Mouse (Mus musculus) left cerebral cortex, postnatal 36 days (tissue): ENCODE results near the gene Fam219a. TPM values are rescaled to one million over a fixed set of nuclear protein-coding genes. Genes with fewer than 3 reads are reported as not detected.

Experiments used
- DNase-seq, 2 experiments: peaks; one replicate each; pipeline ENCODE4 v3.0.0; 2021 to 2022; ENCODE audit warnings: low spot score in 2 of 2, mixed read lengths in 1 of 2
- intact Hi-C: fragments of 180-260 bp; cut with DNase I; formaldehyde crosslinking; loops from one replicate; pipeline ENCODE4 v1.15.1; 2025
- total RNA-seq, 2 experiments: library from RNA; stranded (reverse); gene quantifications; 2 replicates each; pipeline ENCODE4 v1.2.3; 2021

Fam219a gene
- 100 to 1,000 TPM; 194 to 219 TPM for total RNA-seq

DNA sequence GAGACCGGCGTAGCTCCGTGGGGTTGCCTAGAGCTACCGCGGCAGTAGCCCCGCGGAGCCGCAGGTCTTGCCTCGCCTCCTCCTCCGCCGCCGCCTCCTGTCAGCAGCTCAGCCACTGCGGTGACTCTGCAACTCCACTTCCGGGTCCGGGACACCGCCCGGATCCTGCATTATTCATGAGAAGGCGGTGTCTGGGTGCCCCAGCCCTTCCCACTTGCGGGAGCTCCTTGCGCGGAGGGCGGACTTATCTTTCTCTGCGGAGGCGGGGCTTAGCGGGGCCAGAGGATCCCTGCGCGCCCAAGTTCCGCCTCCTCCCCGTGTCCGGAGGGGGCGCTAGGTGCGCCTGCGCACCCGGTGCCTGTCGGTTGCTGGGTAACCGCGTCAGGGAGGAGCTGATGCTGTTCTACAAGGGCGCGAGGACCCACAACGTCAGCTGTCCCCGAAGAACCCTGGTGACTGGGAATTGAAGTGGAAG lies at the start of gene Fam219a, which contains the start of gene Dnaic1:
Fam219a (minus strand) TSS at position 128 of the 475 bp plus-strand sequence.
Dnaic1 (plus strand) TSS at position 365 of the 475 bp plus-strand sequence.
- intact Hi-C loops: loop anchor here (5.0 kb wide), 2 partner anchors 47 to 138 kb away; no protein-coding TSS in a partner anchor
- DNase-seq: peak; percentile 98 to 99

DNA sequence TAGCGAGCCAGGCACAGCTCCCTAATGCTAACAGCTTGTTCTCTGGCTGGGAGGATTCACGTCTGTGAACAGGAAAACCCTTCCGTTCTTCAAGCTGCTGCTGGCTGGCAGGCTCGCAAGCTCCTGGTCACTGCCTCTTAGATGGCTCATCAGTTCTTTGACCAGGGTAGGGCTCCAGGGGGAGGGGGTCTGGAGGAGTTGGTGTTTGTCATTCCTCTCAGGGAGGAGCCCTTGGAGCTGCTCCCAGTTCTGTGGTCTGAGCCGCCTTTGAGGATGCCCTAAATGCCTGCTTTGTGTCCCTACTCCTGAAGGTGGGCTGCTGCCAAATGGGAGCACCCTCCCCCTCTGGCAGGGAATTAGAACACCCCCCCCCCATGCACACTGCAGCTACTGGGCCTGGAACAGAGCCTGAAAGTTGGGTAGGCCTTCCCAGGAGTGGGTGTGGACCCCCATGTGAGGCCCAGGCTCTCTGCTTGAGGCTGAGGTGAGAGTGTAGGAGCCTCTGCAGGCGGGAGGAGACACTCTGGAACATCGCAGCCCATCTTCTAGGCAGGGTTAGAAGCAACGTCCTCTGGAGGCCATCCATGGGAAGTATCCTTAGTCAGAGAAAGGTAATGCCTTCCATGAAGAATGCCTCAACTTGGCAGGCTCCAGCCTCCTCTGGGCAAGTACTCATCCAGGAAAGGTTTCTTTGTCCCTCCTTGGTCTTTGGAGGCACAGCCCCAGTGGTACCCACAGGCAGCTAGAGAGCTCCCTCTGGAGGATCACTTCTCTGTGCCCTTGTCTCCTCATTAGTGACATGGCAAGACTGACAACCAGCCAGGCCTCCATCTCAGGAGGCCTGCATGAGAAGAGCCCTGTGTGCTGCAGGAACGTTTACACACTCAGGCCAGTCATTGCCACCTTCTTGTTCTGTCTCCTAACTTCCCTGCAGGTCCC lies 46.6 kb upstream of the Fam219a start:
- intact Hi-C loops: loop anchor here (2.0 to 5.0 kb wide), 2 partner anchors 36 to 147 kb away; no protein-coding TSS in a partner anchor
- DNase-seq: peak; percentile 50 to 63

DNA sequence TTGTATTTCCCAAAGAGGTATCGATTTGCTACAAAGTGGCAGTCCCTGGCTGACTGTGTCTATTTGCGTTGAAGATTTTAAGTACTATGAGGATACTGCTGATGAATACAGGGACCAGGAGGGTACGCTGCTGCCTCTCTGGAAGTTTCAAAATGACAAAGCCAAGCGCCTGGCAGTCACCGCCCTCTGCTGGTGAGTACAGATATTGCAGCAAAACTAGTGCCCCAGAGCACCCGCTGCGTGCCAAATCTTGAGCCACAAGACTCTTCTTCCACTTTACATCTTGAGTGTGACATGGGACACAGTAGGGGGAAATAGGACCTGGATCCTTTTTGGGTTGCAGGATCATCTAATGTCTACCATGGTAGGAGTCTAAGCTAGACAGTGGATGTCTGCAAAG lies 44.8 kb upstream of the Fam219a start:
- intact Hi-C loops: loop anchor here (2.0 to 5.0 kb wide), 3 partner anchors 92 to 145 kb away; no protein-coding TSS in a partner anchor

DNA sequence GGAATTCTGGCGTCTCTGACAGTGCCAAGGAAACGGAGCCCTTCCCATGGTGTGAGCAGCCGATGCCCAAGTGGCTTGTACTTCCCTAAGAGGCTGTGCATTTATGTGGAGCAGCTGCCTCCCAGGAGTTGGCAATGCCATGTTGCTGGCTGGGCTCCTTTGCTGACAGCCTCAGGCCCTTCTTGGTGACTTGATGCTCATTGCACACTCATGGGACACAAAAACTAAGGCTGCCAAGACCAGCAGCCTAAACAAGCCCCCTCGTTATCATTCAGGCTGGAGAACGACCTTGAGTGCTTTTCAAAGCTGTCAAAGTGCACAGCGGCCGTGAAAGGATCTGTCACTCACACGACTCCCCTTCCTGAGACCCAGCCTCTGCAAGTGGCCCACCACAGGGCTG lies 42.8 kb upstream of the Fam219a start:
- intact Hi-C loops: loop anchor here (5.0 kb wide), 2 partner anchors 90 to 95 kb away; no protein-coding TSS in a partner anchor
- no peak for DNase-seq

More for the DNA sequence above, 44.8 kb upstream of the Fam219a start:
- DNase-seq: peak; percentile 68 to 85

DNA sequence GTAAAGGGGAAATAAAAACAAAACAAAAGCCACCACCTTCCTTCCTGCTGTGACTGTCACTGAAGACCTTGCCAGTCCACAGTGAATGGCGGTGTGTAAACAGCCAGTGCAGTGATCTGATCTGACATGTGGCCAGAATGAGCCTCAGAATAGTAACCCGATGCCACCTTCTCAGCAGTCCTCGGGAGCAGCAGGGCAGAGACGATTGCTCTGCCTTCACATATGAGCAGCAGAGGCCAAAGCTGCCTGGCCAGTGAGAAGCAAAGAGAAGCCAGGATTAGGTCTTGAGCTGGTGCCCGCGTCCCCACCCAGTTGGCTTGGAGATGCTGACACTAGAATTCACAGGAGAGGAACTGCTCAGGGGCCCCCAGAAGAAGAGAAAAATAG lies 41.2 kb upstream of the Fam219a start:
- no peak for DNase-seq
- intact Hi-C loops: loop anchor here (5.0 kb wide), 2 partner anchors 88 to 97 kb away; no protein-coding TSS in a partner anchor

DNA sequence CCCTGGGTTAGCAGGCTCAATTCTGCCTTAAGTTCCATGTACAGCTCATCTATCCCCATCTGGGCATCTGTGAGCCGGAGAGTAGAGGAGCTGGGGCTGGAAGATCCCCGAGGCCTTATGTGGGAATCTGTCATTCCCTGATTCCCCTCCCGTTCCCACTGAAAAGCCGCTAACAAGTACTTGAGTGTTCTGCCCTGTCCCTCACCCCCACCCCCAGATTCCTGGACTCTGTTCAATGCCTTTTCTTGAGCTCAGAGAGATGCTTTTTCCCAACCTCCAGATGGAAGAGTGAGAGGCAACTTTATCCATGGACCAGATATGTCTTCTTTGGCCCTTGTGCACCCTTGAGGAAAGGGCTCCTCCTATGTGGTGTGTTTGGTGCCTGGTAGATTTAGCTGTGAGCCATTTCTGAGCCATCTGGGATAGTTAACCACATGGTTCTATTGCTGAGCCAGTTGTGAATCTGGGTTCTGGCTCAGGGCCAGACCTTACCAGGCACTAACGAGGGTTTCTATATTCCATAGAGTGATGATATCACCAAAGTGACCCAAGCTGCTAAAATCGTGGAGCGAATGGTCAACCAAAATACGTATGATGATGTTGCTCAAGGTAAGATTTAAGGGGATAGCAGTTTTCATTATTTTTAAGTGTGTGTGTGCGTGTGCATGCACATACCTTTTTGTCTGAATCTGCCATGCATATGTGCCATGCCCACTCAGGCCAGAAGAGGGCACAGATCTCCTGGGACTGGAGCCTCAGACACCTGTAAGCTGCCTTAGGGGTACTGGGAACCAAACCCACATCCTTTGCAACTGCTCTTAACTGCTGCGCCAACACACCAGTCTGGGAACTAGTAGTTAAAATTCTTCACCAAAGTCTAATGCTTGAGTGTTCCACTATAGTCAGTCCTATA lies 40.6 kb upstream of the Fam219a start:
- DNase-seq: no peak
- intact Hi-C loops: loop anchor here (5.0 kb wide), 2 partner anchors 88 to 97 kb away; no protein-coding TSS in a partner anchor

DNA sequence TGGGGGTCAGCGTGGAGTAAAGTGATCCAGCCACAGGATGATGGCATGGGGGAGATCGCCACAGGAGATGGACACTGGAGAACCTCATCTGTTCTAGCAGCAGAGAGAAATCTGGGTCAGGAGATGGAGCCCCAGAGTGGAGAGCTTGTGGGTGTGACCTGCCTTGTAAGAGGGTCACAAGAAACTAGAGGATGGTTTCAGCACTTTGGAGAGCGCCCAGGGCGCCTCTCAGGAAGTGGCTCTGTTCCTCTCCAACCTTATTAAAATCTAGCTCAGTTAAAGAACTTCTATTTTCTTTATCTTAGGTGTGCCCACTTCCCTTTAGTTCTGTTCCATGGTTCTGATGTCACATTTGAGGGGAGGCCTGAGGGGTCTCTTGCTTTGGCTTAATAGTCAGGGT lies 37.4 kb upstream of the Fam219a start:
- intact Hi-C loops: no loop called here
- no peak for DNase-seq

DNA sequence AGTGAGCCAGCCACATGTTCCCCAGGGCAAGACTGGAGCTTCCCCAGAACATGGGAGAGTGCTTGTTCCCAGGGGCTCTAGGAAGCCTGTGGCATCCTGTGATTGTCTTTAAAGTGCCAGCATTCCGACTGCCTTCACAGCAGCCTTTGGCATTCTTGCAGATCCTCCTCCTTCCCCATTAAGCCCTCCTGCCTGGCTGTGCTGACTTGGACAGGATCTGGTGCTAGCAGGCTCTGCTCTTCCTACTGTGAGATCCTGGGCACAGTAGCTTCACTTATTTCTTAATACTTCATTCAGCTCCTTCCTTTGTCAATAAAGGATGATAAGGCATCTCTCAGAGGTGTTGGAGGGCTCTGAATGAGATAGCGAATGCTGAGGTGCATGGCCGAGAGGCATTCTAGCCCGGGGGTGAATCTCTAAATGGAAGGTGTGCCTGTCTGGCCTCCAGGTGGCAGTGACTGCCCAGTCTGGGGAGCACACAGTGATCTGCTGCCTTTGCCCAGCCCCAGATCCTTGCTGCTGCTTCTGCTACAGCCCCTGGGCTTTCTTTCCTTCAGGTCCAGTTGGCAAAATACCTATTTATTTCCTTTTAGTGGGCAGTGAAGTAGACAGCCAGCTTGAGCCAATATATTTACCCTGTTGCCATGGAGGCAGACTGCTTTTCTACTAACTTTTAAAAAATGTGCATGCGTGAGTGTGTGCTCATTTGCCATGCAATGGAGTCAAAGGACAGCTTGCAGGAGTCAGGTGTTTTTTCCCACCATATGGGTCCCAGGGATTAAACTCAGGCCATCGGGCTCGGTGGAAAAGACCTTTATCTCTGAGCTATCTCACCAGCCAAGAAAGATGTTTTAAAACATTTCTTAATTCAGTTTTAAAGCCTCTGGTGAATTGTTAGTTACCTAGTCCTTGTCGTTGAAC lies 35.4 kb upstream of the Fam219a start:
- intact Hi-C loops: no loop called here
- no peak for DNase-seq

DNA sequence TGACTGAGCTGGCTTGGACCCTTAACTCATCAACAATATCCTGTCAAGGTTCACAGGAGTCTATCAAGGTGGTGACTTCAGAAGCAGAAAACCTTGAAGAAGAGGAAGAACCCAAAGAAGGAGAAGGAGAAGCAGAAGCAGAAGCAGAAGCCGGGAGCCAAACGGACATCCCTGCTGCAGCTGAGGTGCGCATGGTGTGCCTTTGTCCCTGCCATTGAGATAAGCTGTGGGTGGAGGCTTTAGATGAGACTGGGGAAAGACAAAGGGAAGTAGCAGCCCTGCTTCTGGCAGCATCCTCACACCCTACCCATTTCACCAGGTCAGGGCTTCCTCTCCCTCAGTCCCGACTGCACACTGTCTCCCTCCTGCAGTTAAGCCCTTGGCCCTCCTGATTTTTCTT lies 33.5 kb upstream of the Fam219a start:
- DNase-seq: no peak

DNA sequence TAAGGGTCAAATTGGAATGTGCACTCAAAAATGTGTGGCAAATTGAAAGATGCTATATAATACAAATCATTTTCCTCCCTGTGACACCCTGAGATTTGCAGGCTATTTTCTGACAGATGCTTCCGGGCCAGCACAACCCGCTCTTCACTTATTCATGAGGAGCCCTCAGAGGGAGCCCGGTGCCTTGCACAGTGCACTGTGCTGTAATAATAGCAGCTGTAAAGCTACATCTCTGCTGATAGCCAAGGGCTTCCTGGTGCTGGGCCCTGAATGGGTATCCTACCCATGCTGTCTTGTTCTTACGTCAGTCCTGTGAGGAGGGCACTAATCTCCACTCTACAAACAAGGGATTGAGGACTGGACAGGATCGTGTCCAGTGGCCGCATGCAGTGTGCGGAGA lies 14.0 kb upstream of the Fam219a start:
- no peak for DNase-seq
- intact Hi-C loops: no loop called here

More for the DNA sequence above, 33.5 kb upstream of the Fam219a start:
- intact Hi-C loops: no loop called here

DNA sequence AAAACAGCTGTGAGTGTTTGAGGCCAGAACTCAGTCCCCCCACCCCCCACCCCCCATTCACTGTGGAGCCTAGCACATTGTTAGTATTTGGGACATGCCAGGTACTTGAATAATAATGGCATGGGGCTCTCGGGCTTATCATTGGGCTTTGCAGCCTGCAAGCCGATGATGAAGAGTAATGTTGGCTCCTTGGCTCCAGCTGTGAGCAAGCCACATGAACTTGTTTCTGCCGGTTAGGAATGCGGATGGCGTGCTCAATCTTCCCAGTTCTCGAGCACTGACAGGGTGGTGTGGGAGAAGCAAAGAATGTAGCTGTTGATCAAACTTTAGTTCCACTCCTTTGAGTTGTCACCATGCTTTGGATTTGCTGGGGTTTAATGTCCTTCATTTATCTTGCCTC lies 6.6 kb upstream of the Fam219a start:
- intact Hi-C loops: no loop called here
- DNase-seq: no peak

DNA sequence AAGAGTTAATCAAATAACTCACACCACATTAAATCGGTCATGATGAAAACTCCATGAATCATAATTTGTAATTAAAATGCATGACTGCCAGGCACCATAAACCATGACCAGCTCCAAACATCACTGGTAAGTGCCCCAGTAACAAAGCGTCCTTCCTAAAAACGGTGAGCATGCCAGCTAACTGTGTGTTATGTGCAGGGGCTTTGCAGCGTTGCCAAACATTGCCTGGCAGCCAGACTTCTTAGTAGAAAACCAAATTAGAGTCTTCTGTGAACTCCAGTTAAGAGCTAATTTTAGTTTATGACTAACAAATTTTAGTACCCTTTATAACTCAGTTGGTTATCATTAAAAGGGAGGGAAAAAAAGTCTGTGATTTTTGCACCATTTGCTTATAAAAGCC lies 4.2 kb upstream of the Fam219a start:
- DNase-seq: no peak
- intact Hi-C loops: no loop called here

DNA sequence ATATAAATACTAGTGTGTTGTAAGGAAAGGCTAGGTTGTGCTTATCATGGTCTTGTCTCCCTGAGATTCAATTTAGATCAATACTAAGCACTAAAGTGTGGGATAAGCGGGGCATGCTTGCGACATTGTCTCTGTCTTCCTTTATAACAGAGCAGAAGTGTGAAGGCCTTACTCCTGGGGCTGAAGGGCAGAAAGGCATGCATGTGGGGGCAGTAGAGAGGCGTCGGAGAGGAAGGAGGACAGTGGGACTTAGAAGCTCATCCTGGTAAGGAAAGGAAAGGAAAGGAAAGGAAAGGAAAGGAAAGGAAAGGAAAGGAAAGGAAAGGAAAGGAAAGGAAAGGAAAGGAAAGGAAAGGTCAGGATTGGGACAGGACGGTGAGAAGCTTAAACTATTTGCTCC lies 2.2 kb upstream of the Fam219a start:
- no peak for DNase-seq

DNA sequence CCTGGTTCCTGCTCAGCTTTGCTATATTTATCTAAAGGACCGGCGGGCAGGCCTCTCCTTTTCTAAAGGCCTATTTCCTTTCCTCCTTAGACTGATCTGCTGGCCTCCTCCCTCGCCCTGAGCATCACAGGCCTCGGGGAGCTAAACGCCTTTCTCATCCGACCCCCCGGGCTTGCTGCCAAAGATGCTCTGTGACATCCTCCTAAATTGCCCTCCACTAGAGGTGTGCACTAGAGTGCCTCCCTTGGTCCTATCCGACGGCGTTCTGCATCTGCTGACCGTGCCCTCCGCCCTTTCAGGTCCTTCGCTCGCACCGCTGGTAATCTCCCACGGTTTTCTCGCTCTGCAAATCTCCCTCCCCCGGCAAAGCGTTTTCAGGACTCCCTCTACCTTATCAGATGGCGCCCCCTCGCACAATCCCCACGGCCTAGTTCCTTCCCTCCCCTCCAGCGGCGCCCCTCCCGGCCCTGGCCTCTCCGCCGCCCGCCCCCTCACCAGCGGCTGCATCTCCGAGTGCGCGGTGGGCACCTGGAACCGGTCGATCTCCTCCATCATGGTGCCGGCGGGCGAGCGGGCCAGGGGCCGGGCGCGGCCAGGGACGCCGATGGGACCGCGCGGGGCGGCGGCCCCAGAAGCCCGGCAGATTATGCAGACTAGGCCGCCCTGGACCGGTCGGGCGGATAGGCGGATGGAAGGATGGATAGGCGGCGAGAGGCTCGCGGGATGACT lies 492 bp downstream of the Fam219a start:
- peak; percentile 52 to 56 for DNase-seq
- intact Hi-C loops: loop anchor here (5.0 kb wide), 2 partner anchors 47 to 138 kb away; no protein-coding TSS in a partner anchor

More for the DNA sequence above, 2.2 kb upstream of the Fam219a start:
- intact Hi-C loops: no loop called here

DNA sequence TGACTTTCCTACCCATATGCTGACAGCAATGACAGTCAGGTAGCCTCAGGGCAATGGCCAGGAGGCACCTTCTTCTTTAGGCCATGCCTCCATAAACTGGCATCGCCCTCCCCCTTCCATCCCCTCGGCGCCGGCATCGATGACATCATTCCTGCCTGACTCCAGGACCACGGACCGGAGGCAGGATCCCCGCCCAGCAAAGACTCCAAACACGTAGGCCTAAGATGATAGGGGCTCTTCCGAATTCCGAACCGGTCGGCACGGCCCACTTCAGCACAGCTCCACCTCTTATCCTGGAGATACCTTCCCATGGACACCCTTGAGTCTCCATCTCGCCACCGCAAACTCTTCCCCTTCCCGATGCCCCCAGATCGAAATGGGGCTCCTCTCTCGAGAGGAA lies 1.1 kb downstream of the Fam219a start:
- intact Hi-C loops: loop anchor here (5.0 kb wide), 2 partner anchors 46 to 139 kb away; no protein-coding TSS in a partner anchor

DNA sequence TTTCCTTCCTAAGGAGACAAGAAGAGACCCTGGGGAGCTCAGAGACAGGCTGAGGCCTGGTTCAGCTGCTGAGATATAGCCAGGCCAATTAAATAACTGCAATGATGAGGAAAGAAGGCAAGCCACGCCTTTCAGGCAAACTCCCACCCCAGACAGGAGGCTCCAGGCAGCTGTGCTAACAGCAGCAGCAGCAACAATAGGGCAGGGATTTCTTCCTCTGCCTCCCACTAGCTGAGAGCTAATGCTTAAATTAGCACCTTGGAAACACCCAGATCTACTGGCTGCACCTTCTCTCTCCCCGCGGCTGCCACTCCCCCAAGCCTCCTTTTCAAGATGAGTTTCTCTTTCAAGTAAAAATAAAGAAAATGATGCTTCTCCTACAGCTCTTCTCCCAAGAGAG lies 3.2 kb downstream of the Fam219a start:
- no peak for DNase-seq
- intact Hi-C loops: loop anchor here (5.0 kb wide), 2 partner anchors 44 to 141 kb away; no protein-coding TSS in a partner anchor

More for the DNA sequence above, 1.1 kb downstream of the Fam219a start:
- peak; percentile 60 to 72 for DNase-seq

DNA sequence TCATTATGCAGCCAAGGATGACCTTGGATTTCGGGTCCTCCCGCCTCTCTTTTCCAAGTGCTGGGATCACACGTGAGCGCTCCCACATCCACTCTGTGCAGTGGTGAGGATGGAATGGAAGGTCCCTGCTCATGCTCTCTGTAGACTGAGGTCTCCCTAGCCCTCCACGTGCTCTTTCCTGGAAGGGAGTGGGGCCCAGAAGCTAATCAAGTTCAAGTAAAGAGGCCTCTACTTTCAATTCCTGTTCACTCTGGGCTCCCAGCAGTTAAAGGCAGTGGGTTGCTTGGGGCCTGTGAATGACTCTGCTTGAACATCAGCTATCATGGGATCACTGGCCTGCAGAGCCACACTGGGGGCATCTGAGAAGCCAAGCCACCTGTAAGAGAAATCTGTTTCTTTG lies 6.0 kb downstream of the Fam219a start:
- intact Hi-C loops: no loop called here
- DNase-seq: no peak

DNA sequence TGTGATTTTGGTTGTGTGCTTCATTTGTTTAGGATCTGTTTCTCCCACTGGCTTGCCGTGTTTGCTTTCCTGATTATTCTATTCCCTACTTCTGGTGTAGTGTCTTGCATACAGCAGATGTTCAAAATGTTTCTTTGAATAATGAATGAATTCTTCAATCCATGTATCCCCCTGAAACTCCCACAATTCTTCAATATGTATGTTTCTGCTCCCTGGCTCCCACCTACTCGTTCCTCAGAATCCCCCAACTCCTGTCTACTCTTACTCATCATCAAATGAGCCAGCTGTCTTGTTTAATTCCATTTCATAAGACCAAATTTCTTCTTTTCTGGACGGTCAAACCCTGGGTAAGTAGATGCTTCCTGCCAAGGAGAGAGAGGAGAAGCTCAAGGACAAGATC lies 12.2 kb downstream of the Fam219a start:
- intact Hi-C loops: no loop called here
- DNase-seq: no peak
